Mouse (Mus musculus): ENCODE measurements around the gene Bglap.
"Not testable (repeated sequence)": the region's sequence is repeated elsewhere in the genome, so short reads cannot be mapped to it uniquely, and the experiment has no call there.

The Bglap gene

GRCm38 (mm10) chr3:88384364-88384763 lies at the start of gene Bglap:
TSS of gene Bglap (minus strand) at chr3:88384464.
- no peak for DNase-seq (ENCODE audit: low spot score in 2 of 2)

- not testable (repeated sequence) for DNase-seq (ENCODE audit: low spot score in 2 of 2)
These were observed 44.4 kb upstream of the Bglap start for GRCm38 (mm10) chr3:88428639-88429038.

DNA sequence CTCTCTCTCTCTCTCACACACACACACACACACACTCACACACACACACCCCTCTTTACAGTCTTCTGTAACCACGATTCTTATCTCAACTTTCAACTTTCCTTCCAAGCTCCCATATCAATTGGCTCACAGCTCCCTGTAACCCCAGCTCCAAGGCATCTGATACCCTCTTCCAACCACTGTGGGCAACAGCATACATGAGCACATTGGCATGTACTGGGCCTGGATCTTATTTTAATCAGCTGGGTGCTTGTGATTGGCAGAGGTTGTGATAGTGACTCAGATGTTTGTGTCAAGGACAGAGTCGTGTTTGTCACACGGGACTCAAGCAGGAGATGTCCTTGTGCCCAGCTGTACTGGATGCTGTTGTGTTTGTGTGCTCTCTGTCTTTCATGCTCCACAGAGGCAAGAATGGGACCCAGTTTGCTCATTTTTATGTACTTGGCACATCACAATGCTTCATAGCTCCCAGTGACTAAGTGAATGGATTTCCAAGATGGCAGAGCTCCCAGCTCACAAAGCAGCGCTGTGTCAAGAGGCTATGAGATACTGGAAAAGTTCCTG lies 43.2 kb upstream of the Bglap start:
- no peak for DNase-seq (ENCODE audit: low spot score in 2 of 2)

- no peak for DNase-seq (ENCODE audit: low spot score in 2 of 2)
These were observed 41.6 kb upstream of the Bglap start for GRCm38 (mm10) chr3:88425708-88426420.

- no peak for DNase-seq (ENCODE audit: low spot score in 2 of 2)
These were observed 41.0 kb upstream of the Bglap start for GRCm38 (mm10) chr3:88425330-88425689.

GRCm38 (mm10) chr3:88424605-88425329 lies 40.5 kb upstream of the Bglap start, which contains the start of gene Slc25a44:
TSS of gene Slc25a44 (minus strand) at chr3:88425139.
- peak; percentile 96 to 98 for DNase-seq (ENCODE audit: low spot score in 2 of 2)

- peak in 1 of 2 experiments; percentile 49 for DNase-seq (ENCODE audit: low spot score in 2 of 2)
These were observed 37.9 kb upstream of the Bglap start for GRCm38 (mm10) chr3:88422020-88422720.

DNA sequence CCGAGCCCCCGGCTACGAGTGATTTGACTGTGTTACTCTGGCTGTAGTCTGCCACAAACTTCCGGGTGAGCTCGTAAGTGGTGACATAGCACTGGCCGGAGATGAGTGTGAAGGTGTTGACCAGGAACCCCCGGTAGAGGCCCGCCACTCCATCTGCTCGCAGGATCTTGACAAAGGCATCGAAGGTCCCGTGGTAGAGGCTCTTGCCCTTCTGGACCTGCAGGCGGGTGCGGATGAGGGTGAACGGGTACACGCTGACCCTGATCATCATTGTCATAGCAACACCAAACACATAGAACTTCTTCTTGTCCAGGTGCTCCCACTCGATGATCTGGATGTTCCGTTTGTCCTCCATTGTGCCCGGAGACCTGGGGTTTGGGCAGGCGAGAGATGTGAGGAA lies 36.5 kb upstream of the Bglap start:
- DNase-seq (ENCODE audit: low spot score in 2 of 2): no peak

DNA sequence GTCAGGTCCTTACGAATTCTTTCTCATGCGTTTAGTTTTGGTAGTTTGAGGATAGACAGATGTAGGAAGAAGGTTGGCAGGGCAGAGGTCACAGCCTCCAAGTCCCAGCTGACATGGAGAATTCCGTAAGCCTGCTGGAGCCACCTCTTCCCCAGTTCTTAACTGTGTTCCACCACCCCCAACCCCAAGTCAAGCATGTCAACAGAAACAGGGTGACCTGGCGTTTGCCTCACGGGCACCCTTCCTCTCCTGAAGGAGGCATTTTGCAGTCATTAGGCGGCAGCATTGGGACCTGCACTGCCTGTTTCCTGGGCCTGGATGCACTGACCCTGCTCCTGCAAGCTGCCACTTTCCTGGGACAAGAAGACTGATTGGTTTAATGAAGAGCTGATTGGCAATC lies 33.8 kb upstream of the Bglap start:
- no peak for DNase-seq (ENCODE audit: low spot score in 2 of 2)

DNA sequence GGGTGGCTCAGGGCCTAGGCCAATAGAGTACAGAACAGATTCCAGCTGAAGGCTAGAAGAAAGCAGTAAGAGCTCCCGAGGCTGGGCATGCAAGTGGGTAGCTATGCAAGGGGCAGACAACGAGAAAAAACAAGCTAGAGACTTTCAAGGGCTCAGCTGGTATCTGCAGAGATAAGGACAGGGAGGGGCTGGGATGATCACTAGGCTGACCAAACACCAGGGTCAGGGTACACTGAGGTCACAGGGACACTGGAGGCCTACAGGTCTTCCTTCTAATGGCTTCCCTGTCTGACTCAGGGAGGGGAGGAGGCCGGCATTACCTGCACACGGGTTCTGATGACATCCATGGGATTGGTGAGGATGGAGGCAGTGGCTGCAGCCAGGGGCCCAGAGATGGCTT lies 31.4 kb upstream of the Bglap start:
- DNase-seq (ENCODE audit: low spot score in 2 of 2): no peak

DNA sequence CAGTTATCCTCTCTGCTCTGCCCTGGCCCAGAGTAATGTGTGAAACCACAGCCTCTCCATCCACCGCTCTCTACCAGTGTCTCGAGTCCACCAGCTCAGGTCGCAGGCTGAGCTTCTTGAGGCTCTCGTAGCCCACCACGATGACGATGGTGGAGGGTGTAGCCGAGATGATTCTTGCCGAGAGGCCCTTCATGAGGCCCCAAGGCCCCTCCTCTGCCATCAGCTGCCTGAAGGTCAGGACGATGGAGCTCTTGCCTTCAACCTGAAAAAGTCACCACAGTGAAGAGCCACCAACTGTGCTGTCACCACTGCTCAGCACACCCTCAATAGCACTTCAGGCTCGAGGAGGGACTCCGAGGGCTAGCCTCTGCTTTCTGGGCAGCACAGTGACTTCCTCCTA lies 28.4 kb upstream of the Bglap start:
- DNase-seq (ENCODE audit: low spot score in 2 of 2): no peak

DNA sequence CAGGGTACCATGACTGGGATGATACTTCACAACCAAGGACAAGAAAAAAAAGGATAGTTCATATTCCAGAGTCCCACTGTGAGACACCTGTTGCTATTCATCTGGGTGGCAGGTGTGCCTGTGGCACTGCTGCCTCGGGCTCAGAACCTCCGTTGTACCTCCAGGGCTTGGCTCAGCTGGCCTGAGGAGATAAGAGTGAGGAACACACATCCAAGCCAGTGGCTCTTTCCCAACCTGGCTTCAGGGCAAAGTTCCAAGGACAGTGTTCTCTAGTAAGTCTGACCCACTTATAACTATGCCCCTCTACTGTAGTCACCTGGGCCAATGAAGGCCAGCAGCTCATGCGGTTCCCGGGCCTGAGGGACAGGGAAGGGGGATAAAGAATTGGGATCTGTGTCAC lies 27.4 kb upstream of the Bglap start:
- DNase-seq (ENCODE audit: low spot score in 2 of 2): no peak

GRCm38 (mm10) chr3:88410645-88411031 lies 26.4 kb upstream of the Bglap start:
- peak in 1 of 2 experiments; percentile 21 for DNase-seq (ENCODE audit: low spot score in 2 of 2)

GRCm38 (mm10) chr3:88409741-88410644 lies 25.7 kb upstream of the Bglap start, which contains the start of gene Pmf1:
TSS of gene Pmf1 (minus strand) at chr3:88410331.
- peak; percentile 93 to 94 for DNase-seq (ENCODE audit: low spot score in 2 of 2)

DNA sequence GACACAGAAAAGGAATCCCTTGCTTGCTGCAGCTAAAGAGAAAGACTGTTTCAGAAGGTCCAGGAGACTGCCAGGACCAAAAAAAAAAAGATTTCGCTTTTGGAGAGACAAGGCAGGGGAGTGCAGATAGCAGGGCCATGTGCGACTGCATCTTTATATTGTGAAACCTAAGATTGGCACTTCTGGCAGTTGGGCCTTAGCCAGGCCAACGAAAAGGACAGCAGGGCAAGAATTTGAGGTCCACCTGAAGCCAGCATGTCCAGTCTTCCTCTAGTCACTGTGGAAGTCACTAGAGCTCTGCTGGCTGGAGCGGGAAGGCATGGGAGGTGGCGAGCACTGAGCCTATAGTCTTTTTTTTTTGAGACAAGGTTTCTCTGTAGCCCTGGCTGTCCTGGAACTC lies 24.7 kb upstream of the Bglap start:
- no peak for DNase-seq (ENCODE audit: low spot score in 2 of 2)

GRCm38 (mm10) chr3:88407529-88407928 lies 23.3 kb upstream of the Bglap start:
- DNase-seq (ENCODE audit: low spot score in 2 of 2): no peak

DNA sequence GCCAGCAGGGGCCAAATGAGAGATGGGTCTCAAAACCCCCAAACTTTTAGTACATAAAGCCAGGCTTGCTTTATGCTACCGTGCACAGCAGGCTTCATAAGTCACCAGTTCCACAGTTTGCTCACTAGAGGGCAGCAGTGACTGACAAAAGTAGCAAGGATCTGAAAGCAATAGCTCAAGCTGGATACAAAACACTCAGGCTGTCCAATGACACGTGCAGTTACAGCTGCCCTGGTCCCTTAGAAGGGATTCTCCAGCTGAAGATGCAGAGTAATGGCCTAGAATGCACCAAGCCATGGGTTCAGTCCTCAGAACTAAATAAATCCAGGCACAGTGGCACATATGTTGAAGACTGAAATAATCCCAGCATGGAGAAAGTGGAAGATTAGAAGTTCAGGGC lies 22.8 kb upstream of the Bglap start:
- DNase-seq (ENCODE audit: low spot score in 2 of 2): peak; percentile 79 to 81

GRCm38 (mm10) chr3:88403522-88404230 lies 19.4 kb upstream of the Bglap start:
- no peak for DNase-seq (ENCODE audit: low spot score in 2 of 2)

DNA sequence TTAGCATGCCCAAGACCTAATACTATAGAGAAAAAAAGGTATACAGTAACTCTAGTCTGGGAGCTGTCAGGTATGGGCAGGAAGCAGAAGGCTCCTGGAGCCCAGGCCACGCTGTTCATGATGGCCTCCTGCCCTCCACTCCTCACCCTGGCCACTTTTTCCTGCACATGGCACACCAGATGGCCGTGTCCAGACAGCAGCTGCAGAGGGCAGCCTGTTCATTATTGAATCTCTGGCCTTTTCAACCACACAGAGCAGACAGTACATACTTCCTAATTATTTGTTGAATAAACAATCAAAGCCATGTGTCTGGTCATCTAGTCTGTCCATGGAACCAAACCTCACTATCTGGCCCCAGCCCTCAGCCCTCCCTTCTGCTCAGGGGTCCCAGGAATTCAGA lies 14.4 kb upstream of the Bglap start:
- no peak for DNase-seq (ENCODE audit: low spot score in 2 of 2)

- no peak for DNase-seq (ENCODE audit: low spot score in 2 of 2)
These were observed 11.5 kb upstream of the Bglap start for GRCm38 (mm10) chr3:88395742-88396141.

GRCm38 (mm10) chr3:88395288-88395687 lies 11.0 kb upstream of the Bglap start:
- no peak for DNase-seq (ENCODE audit: low spot score in 2 of 2)
